Mouse (Mus musculus) heart, adult 8-10 months (tissue): ENCODE data around the gene Bpifb1. TPM values are rescaled to one million over a fixed set of nuclear protein-coding genes. Genes with fewer than 3 reads are reported as not detected.
A peak's percentile ranks its signal among the peaks of the same experiment; 100 is the strongest.
"Not testable (repeated sequence)": the region's sequence is repeated elsewhere in the genome, so short reads cannot be mapped to it uniquely, and the experiment has no call there.

ENCODE experiments used
- DNase-seq: peaks from one replicate; pipeline ENCODE4 v3.0.0; 2022; ENCODE audit warnings: low spot score
- total RNA-seq, 4 experiments: library from RNA; stranded (reverse); gene quantifications; 2 replicates each; pipeline ENCODE4 v1.2.4; 2022

The Bpifb1 gene
- under 1 TPM in 2 of 4 experiments, not detected in 2; 0.16 to 0.55 TPM for total RNA-seq

- DNase-seq, result no peak
Measured at GRCm38 (mm10) chr2:154190546-154191258, at the start of gene Bpifb1. Gene Bpifb1 (plus strand): TSS chr2:154190818.

GRCm38 (mm10) chr2:154142580-154142979 lies 48.0 kb upstream of the Bpifb1 start, which contains the start of gene Bpifa1:
Gene Bpifa1 (plus strand): TSS chr2:154142880.
- no peak for DNase-seq

- DNase-seq, result no peak
Measured at GRCm38 (mm10) chr2:154143735-154144134, 46.9 kb upstream of the Bpifb1 start.

- DNase-seq, result no peak
Measured at GRCm38 (mm10) chr2:154147496-154147895, 43.1 kb upstream of the Bpifb1 start.

- no peak for DNase-seq
Measured at GRCm38 (mm10) chr2:154158433-154158832, 32.2 kb upstream of the Bpifb1 start.

- no peak for DNase-seq
Measured at GRCm38 (mm10) chr2:154162307-154162706, 28.3 kb upstream of the Bpifb1 start, which contains the start of gene Bpifa5. Gene Bpifa5 (plus strand): TSS chr2:154162607.

GRCm38 (mm10) chr2:154163306-154163705 lies 27.3 kb upstream of the Bpifb1 start:
- DNase-seq, result no peak

GRCm38 (mm10) chr2:154169172-154169571 lies 21.4 kb upstream of the Bpifb1 start:
- DNase-seq, result no peak

- no peak for DNase-seq
Measured at GRCm38 (mm10) chr2:154171621-154172020, 19.0 kb upstream of the Bpifb1 start.

GRCm38 (mm10) chr2:154173313-154173712 lies 17.3 kb upstream of the Bpifb1 start:
- no peak for DNase-seq

- DNase-seq, result not testable (repeated sequence)
Measured at GRCm38 (mm10) chr2:154181900-154182299, 8.7 kb upstream of the Bpifb1 start.

- DNase-seq, result not testable (repeated sequence)
Measured at GRCm38 (mm10) chr2:154183061-154183460, 7.6 kb upstream of the Bpifb1 start.

- DNase-seq, result no peak
Measured at GRCm38 (mm10) chr2:154185319-154185718, 5.3 kb upstream of the Bpifb1 start.

- DNase-seq, result no peak
Measured at GRCm38 (mm10) chr2:154185748-154186147, 4.9 kb upstream of the Bpifb1 start.

- DNase-seq, result no peak
Measured at GRCm38 (mm10) chr2:154187468-154187867, 3.1 kb upstream of the Bpifb1 start.

GRCm38 (mm10) chr2:154189877-154190434 lies 662 bp upstream of the Bpifb1 start:
- DNase-seq, result no peak

GRCm38 (mm10) chr2:154192141-154192540 lies 1.5 kb downstream of the Bpifb1 start:
- DNase-seq, result no peak

- DNase-seq, result no peak
Measured at GRCm38 (mm10) chr2:154193071-154193470, 2.5 kb downstream of the Bpifb1 start.

- no peak for DNase-seq
Measured at GRCm38 (mm10) chr2:154193994-154194504, 3.4 kb downstream of the Bpifb1 start.

GRCm38 (mm10) chr2:154197036-154197435 lies 6.4 kb downstream of the Bpifb1 start:
- no peak for DNase-seq

- no peak for DNase-seq
Measured at GRCm38 (mm10) chr2:154204630-154205029, 14.0 kb downstream of the Bpifb1 start.

- peak; percentile 49 for DNase-seq
Measured at GRCm38 (mm10) chr2:154206908-154207307, 16.3 kb downstream of the Bpifb1 start.

GRCm38 (mm10) chr2:154209112-154209511 lies 18.5 kb downstream of the Bpifb1 start:
- no peak for DNase-seq
